Mouse (Mus musculus): ENCODE measurements around the gene Atad3a. TPM values are rescaled to one million over a fixed set of nuclear protein-coding genes. Genes with fewer than 3 reads are reported as not detected.

Gene Atad3a
- polyA plus RNA-seq (2014; fragmentation: Illumina TruSeq; extraction: RNeasy Lipid Tissue Mini Kit (QIAGEN cat#74804); ENCODE audit: low read depth, low replicate concordance), result 5.9 TPM

DNA sequence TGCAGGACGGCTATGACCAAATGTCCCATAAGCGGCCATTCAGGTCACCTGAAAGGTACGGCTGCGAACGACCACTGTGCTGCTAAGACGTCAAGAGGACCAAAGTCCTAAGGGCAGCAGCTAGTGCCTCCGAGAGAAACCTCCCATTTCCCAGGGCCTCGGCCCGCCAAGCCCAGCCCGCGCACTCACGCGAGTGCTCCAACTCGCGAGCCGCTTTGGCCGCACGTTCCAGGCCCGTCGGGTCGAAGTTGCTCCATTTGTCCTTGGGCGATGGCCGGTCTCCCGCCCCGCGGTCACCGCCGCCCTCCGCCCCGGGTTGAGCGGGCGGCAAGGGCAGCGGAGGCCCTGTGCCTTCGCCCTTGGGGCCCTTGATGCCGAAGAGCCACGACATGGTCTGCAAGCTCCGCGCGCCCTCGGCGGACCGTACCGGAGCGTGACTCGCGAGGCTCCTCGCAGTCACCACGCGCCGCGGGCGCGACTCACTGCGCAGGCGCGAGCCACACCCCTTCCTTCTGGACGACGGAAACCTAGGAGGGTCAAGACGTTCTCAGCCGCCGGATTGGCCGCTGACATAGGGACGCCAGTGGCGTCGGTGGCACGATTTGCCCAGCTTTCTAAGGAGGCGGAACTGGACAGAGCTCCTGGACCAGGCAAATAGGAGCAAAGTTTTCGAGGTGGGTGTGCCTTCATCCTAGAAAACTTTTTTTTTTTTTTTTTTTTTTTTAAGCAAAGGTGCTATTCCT, at the start of gene Atad3a:
TSS of gene Atad3a (minus strand) at position 481 of the 743 bp plus-strand sequence.

DNA sequence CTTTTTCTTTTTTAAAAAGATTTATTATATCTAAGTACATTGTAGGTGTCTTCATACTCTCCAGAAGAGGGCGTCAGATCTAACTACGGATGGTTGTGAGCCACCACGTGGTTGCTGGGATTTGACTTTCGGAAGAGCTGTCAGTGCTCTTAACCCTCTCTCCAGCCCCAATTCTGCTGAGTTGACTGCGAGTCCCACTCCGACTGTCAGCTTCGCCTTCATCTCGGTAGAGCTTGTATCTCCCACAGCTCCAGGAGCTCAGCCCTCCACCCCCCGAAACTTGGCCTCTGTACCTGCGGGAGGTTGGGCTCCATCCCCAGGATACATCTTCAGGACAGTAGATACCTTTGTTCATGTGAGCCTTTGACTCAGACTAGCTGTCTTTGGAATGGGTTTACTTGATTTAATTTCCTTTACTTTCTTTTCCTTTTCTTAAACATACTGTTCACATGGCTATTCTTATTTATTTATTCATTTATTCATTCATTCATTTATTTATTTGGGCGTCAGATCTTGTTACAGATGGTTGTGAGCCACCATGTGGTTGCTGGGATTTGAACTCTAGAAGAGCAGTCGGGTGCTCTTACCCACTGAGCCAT, 41.9 kb upstream of the Atad3a start, which contains the start of gene Mrpl20:
TSS of gene Mrpl20 (plus strand) at position 138 of the 599 bp plus-strand sequence.

DNA sequence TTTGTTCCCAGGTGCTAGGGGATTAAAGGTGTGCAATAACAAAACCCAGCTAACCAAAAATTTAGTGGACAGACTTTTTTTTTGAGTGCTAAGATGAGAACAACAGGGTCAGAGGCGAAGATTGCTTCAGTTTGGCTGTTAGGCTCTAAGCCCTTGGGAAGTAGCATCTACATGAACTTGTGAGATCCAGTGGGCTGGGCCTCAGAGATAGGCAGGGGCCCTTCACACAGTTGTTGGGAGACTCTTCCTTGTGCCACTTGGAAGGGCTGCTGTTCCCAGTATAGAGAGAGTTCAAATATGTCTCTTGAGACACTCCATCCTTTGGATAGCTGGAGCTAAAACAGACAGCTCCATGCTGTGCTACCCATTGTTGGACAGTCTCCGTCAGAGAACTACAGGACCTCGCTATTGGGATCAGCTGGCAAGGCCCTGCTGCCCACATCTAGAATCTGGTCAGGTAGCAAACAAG, 29.2 kb upstream of the Atad3a start, which contains the start of gene Ankrd65:
TSS of gene Ankrd65 (plus strand) at position 419 of the 469 bp plus-strand sequence.

DNA sequence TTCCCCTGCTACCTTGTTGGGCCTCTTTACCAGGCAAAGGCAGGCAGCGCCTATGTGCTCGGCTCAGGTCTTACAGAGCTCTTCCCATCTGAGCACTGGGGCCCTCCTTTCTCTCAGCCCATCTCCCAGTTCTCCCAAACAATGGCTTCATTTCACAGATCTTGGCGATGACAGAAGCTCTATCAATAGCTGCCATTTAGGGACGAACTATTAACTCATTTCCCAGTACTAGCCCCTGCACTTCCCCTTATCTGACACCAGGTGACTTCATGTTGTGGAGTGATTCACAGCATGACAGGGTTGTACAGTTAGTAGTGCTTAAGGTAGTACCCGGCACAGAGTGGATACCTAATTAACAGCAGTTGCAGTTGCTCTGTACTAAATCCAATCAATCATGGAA, 24.9 kb upstream of the Atad3a start, which contains the start of gene Tmem88b:
TSS of gene Tmem88b (minus strand) at position 56 of the 400 bp plus-strand sequence.

DNA sequence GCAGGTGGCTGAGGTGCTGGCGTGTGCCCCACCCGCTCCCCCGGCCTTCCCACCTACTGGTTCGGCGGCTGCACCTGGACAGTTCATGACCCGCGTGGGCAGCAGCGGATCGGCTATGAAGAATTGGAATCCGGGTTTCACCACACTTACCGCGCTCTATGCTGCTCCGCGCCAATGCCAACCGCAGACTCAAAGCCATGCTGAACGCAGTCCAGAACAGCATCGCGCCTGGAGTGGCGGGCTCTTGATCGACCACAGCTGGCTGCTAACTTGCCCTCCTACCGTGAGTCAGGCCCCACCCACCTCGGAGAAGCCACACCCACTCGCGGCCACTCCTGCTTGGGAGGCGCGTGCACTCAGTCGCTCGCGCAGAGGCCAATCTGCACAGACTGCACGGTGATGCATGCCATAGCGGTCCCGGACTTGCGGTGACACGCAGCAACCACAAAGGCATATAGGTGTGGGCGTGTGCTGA, 13.4 kb upstream of the Atad3a start, which contains the start of gene Vwa1:
TSS of gene Vwa1 (minus strand) at position 419 of the 475 bp plus-strand sequence.

DNA sequence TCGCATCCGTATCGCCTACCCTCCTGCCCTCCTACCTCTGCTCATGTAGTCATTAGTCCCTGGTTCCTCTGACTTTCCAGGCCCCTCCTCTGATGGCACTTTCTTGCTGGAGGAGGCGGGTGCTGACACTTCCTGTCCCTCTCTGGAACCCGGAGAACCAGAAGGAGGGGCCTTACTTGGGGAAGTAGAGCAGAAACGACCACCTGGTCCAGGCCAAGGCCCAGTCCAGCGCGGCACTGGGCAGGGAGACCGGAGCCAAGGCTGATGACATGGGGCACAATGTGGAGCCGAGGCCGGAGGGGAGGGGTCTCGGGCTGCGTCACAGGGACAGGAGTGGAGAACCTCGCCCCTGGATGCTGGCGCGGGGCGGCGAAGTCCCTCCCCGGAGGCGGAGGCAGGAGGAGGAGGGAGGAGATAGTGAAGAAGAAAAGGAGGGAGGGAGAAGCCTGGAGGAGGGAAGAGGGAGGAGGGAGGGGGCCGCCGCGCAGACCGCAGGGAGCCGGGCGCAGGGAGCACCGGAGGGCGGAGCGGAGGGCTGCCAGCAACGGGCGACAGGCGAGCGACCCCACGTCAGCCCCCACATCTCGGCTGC, 26.4 kb downstream of the Atad3a start, which contains the start of gene Tmem240:
TSS of gene Tmem240 (plus strand) at position 451 of the 592 bp plus-strand sequence.

DNA sequence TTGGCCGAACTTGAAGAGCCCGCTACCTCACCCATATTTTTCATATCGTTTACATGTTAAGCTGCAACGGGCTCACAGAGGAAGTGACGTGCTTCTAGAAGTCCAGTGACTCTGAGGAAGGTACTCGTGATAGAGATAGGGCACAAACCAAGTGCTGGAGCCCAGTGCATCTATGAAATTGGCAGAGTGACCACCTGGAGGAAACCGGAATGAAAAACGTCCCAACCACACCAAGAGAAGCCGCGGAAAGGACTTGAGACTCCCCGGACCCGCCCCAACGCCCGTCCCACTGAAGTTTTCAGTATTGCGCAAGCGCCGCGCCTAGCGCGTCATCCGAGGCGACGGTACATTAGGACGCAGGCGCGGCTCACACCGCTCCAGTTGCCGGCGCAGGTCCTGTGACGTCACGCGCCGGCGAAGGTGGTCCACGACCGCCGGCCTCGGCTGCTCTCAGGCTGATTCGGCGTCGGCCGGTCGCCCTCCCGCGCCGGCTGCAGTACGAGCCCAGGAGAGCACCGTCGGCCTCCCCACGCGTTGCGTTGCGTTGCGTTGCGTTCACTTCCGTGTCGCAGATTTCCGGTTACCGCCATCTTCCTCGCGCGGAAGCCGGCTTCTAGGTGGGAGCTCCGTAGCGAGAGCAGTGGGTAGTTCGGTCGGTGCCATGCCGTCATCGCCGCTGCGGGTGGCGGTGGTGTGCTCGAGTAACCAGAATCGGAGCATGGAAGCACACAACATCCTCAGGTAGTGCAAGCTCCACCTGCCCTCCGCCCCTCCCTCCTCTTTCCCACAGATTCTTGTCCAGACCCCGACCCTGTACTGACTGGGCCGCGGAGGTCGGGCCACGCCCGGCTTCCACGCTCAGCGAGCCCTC, 55.9 kb downstream of the Atad3a start, which contains the start of gene Ssu72:
TSS of gene Ssu72 (plus strand) at position 80 of the 871 bp plus-strand sequence.

DNA sequence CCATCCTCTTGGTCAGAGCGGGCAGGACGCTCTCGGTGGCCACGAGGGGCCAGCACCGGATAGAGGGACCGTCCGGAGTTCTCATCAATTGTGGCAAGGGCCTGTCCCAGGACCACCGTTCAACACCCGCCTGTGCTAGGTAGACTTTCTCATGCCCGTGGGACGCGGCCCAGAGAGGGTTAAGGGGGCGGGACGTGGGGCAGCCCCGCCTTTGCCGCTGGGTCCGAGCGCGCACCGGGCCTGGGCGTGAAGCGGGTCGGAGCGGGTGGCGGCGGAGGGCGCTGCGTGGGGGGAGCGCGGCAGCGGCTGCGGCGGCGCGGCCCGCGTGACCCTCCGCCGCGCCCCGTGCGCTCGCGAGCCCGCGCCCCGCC, 66.8 kb downstream of the Atad3a start, which contains the start of gene Fndc10:
TSS of gene Fndc10 (plus strand) at position 232 of the 371 bp plus-strand sequence.

Other genes with a start within 250 kb of the Atad3a start
- gene Nadk, start 198.7 kb downstream of the Atad3a start, polyA plus RNA-seq (2014; fragmentation: Illumina TruSeq; extraction: RNeasy Lipid Tissue Mini Kit (QIAGEN cat#74804); ENCODE audit: low read depth, low replicate concordance), result 49.5 TPM
- 9.5 TPM for gene Slc35e2, start 159.7 kb downstream of the Atad3a start, polyA plus RNA-seq (2014; fragmentation: Illumina TruSeq; extraction: RNeasy Lipid Tissue Mini Kit (QIAGEN cat#74804); ENCODE audit: low read depth, low replicate concordance)
- gene Cdk11b, start 136.2 kb downstream of the Atad3a start, polyA plus RNA-seq (2014; fragmentation: Illumina TruSeq; extraction: RNeasy Lipid Tissue Mini Kit (QIAGEN cat#74804); ENCODE audit: low read depth, low replicate concordance), result 57.7 TPM
- not detected for gene Gm10563, start 115.7 kb downstream of the Atad3a start, polyA plus RNA-seq (2014; fragmentation: Illumina TruSeq; extraction: RNeasy Lipid Tissue Mini Kit (QIAGEN cat#74804); ENCODE audit: low read depth, low replicate concordance)
- 0.61 TPM for gene Mmp23, start 107.7 kb downstream of the Atad3a start, polyA plus RNA-seq (2014; fragmentation: Illumina TruSeq; extraction: RNeasy Lipid Tissue Mini Kit (QIAGEN cat#74804); ENCODE audit: low read depth, low replicate concordance)
- 0.73 TPM for gene Mib2, start 91.9 kb downstream of the Atad3a start, polyA plus RNA-seq (2014; fragmentation: Illumina TruSeq; extraction: RNeasy Lipid Tissue Mini Kit (QIAGEN cat#74804); ENCODE audit: low read depth, low replicate concordance)
- not detected for gene Fndc10, start 66.8 kb downstream of the Atad3a start, polyA plus RNA-seq (2014; fragmentation: Illumina TruSeq; extraction: RNeasy Lipid Tissue Mini Kit (QIAGEN cat#74804); ENCODE audit: low read depth, low replicate concordance)
- gene Ssu72, start 56.3 kb downstream of the Atad3a start, polyA plus RNA-seq (2014; fragmentation: Illumina TruSeq; extraction: RNeasy Lipid Tissue Mini Kit (QIAGEN cat#74804); ENCODE audit: low read depth, low replicate concordance), result 74.9 TPM
- gene Tmem240, start 26.3 kb downstream of the Atad3a start, polyA plus RNA-seq (2014; fragmentation: Illumina TruSeq; extraction: RNeasy Lipid Tissue Mini Kit (QIAGEN cat#74804); ENCODE audit: low read depth, low replicate concordance), result not detected
- gene Vwa1, start 13.6 kb upstream of the Atad3a start, polyA plus RNA-seq (2014; fragmentation: Illumina TruSeq; extraction: RNeasy Lipid Tissue Mini Kit (QIAGEN cat#74804); ENCODE audit: low read depth, low replicate concordance), result 3.3 TPM
- gene Tmem88b, start 24.8 kb upstream of the Atad3a start, polyA plus RNA-seq (2014; fragmentation: Illumina TruSeq; extraction: RNeasy Lipid Tissue Mini Kit (QIAGEN cat#74804); ENCODE audit: low read depth, low replicate concordance), result 2.2 TPM
- not detected for gene Ankrd65, start 29.3 kb upstream of the Atad3a start, polyA plus RNA-seq (2014; fragmentation: Illumina TruSeq; extraction: RNeasy Lipid Tissue Mini Kit (QIAGEN cat#74804); ENCODE audit: low read depth, low replicate concordance)
- gene Mrpl20, start 41.8 kb upstream of the Atad3a start, polyA plus RNA-seq (2014; fragmentation: Illumina TruSeq; extraction: RNeasy Lipid Tissue Mini Kit (QIAGEN cat#74804); ENCODE audit: low read depth, low replicate concordance), result 87.6 TPM
- 37.9 TPM for gene Ccnl2, start 51.4 kb upstream of the Atad3a start, polyA plus RNA-seq (2014; fragmentation: Illumina TruSeq; extraction: RNeasy Lipid Tissue Mini Kit (QIAGEN cat#74804); ENCODE audit: low read depth, low replicate concordance)
- 6.3 TPM for gene Aurkaip1, start 70.2 kb upstream of the Atad3a start, polyA plus RNA-seq (2014; fragmentation: Illumina TruSeq; extraction: RNeasy Lipid Tissue Mini Kit (QIAGEN cat#74804); ENCODE audit: low read depth, low replicate concordance)
- gene Mxra8, start 78.6 kb upstream of the Atad3a start, polyA plus RNA-seq (2014; fragmentation: Illumina TruSeq; extraction: RNeasy Lipid Tissue Mini Kit (QIAGEN cat#74804); ENCODE audit: low read depth, low replicate concordance), result 43.1 TPM
- gene Dvl1, start 86.3 kb upstream of the Atad3a start, polyA plus RNA-seq (2014; fragmentation: Illumina TruSeq; extraction: RNeasy Lipid Tissue Mini Kit (QIAGEN cat#74804); ENCODE audit: low read depth, low replicate concordance), result 3.0 TPM
- not detected for gene Tas1r3, start 102.3 kb upstream of the Atad3a start, polyA plus RNA-seq (2014; fragmentation: Illumina TruSeq; extraction: RNeasy Lipid Tissue Mini Kit (QIAGEN cat#74804); ENCODE audit: low read depth, low replicate concordance)
- 6.4 TPM for gene Cptp, start 108.3 kb upstream of the Atad3a start, polyA plus RNA-seq (2014; fragmentation: Illumina TruSeq; extraction: RNeasy Lipid Tissue Mini Kit (QIAGEN cat#74804); ENCODE audit: low read depth, low replicate concordance)
- gene Ints11, start 108.5 kb upstream of the Atad3a start, polyA plus RNA-seq (2014; fragmentation: Illumina TruSeq; extraction: RNeasy Lipid Tissue Mini Kit (QIAGEN cat#74804); ENCODE audit: low read depth, low replicate concordance), result 1.9 TPM
- gene Pusl1, start 130.7 kb upstream of the Atad3a start, polyA plus RNA-seq (2014; fragmentation: Illumina TruSeq; extraction: RNeasy Lipid Tissue Mini Kit (QIAGEN cat#74804); ENCODE audit: low read depth, low replicate concordance), result 1.4 TPM
- 0.97 TPM for gene Acap3, start 130.7 kb upstream of the Atad3a start, polyA plus RNA-seq (2014; fragmentation: Illumina TruSeq; extraction: RNeasy Lipid Tissue Mini Kit (QIAGEN cat#74804); ENCODE audit: low read depth, low replicate concordance)
- 50.5 TPM for gene Ube2j2, start 182.7 kb upstream of the Atad3a start, polyA plus RNA-seq (2014; fragmentation: Illumina TruSeq; extraction: RNeasy Lipid Tissue Mini Kit (QIAGEN cat#74804); ENCODE audit: low read depth, low replicate concordance)
- gene C1qtnf12, start 201.2 kb upstream of the Atad3a start, polyA plus RNA-seq (2014; fragmentation: Illumina TruSeq; extraction: RNeasy Lipid Tissue Mini Kit (QIAGEN cat#74804); ENCODE audit: low read depth, low replicate concordance), result 28.0 TPM
- 5.6 TPM for gene B3galt6, start 231.6 kb upstream of the Atad3a start, polyA plus RNA-seq (2014; fragmentation: Illumina TruSeq; extraction: RNeasy Lipid Tissue Mini Kit (QIAGEN cat#74804); ENCODE audit: low read depth, low replicate concordance)
- 121 TPM for gene Sdf4, start 231.8 kb upstream of the Atad3a start, polyA plus RNA-seq (2014; fragmentation: Illumina TruSeq; extraction: RNeasy Lipid Tissue Mini Kit (QIAGEN cat#74804); ENCODE audit: low read depth, low replicate concordance)